Mouse (Mus musculus): Measurements from ENCODE around the gene Olfr575. TPM values are rescaled to one million over a fixed set of nuclear protein-coding genes. Genes with fewer than 3 reads are reported as not detected.
A peak's percentile ranks its signal among the peaks of the same experiment; 100 is the strongest.

Gene Olfr575
- polyA plus RNA-seq (2015; fragmentation: Nextera tagmentation; extraction: Ambion mirVana), result not detected in 2 replicates

DNA sequence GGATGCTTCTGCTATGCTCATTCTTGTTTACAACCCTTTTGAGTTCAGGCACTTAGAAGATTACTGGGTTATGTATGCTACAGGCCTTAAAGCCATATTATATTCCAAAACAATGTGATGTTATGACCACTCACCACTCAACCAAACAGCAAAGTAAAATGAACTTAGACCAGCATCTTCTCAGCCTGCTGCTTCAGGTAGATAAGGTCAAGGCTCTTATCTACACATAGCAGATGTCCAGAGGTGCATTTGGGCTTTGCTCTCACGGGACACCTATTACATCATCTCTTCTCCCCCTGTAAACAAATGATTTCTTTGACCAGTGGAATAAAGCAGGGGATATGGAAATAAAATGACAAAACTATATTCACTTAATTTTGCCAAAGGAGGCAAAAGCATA is at the start of gene Olfr575:
TSS of gene Olfr575 (minus strand) at position 183 of the 400 bp plus-strand sequence.
- ATAC-seq (ENCODE audit: low FRiP score, low TSS enrichment), result no peak
- 56% methylated on average over 1 of the region's 1 CpGs for WGBS
- H3K4me3 ChIP-seq (ENCODE audit: low read length), result no peak within 1 kb of the TSS

DNA sequence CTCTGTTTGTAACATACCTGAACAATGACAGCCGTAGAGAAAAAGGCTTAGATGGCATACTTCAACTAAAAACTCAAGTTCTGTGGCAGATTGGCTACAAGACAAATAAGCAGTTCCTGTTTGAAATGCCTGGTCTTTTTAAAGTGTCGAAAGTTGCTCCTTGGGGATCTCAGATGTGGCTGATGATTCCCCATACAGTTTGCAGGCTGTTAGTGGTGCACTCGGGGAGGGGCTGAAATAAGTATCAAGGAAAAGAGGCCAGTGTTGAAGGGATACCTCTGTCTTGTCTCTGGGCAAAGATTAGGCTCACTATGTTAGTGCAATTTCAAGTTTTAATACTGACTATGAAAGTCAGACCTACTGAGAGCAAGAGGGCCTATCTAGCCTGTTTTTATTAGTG is 30.6 kb upstream of the Olfr575 start, which contains the start of gene Olfr578:
TSS of gene Olfr578 (minus strand) at position 101 of the 400 bp plus-strand sequence.
- Histone ChIP-seq H3K4me2 (replicated peaks; ENCODE audit: low read depth, low read length) (no peak within 1 kb of the TSS), H3K4me3 (ENCODE audit: low read length) (no peak within 1 kb of the TSS), H3K27me3 (ENCODE audit: insufficient read depth, low read length) (no peaks in the 10 kb centered on the region), H3K36me3 (ENCODE audit: insufficient read depth, low read length) (no peaks in the 10 kb centered on the region), H3K27ac (ENCODE audit: low read length) (no peak within 1 kb of the TSS), H3K9ac (replicated peaks; ENCODE audit: low read length) (no peak within 1 kb of the TSS), H3K4me1 (ENCODE audit: insufficient read depth, low read length) (no peaks in the 10 kb centered on the region), H3K9me3 (ENCODE audit: low read length) (no peaks in the 10 kb centered on the region)
- WGBS, result 68% methylated on average over 3 of the region's 3 CpGs
- ATAC-seq (ENCODE audit: low FRiP score, low TSS enrichment), result no peak

More for the DNA sequence above, at the start of gene Olfr575:
- H3K4me1 ChIP-seq (ENCODE audit: insufficient read depth, low read length), result no peaks in the 10 kb centered on the region
- H3K4me2 ChIP-seq (replicated peaks; ENCODE audit: low read depth, low read length), result no peak within 1 kb of the TSS
- no peak within 1 kb of the TSS for H3K27ac ChIP-seq (ENCODE audit: low read length)
- H3K27me3 ChIP-seq (ENCODE audit: insufficient read depth, low read length), result no peaks in the 10 kb centered on the region
- no peaks in the 10 kb centered on the region for H3K9me3 ChIP-seq (ENCODE audit: low read length)
- no peak within 1 kb of the TSS for H3K9ac ChIP-seq (replicated peaks; ENCODE audit: low read length)
- no peaks in the 10 kb centered on the region for H3K36me3 ChIP-seq (ENCODE audit: insufficient read depth, low read length)

DNA sequence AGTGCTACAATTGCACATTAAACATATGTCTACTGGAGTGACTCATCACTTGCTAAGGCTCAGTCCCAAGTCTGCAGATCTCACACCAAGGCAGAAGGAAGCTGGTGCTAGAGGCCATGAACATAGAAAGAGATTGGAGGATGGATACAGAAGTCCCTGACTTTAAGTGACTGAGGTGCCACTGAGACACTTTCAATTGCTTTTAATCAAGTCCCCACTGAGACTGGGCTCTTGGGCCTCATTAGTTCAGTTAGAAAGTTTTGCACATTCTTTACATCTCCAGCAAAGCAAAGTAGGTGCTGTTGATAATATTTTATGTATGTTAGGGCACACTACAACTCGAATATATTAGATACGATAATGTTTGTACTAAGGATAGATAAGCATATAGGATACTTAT is 17.3 kb upstream of the Olfr575 start, which contains the start of gene Olfr577:
TSS of gene Olfr577 (minus strand) at position 101 of the 400 bp plus-strand sequence.
- H3K27me3 ChIP-seq (ENCODE audit: insufficient read depth, low read length), result no peaks in the 10 kb centered on the region
- 80% methylated on average over 2 of the region's 2 CpGs for WGBS
- H3K4me2 ChIP-seq (replicated peaks; ENCODE audit: low read depth, low read length), result no peak within 1 kb of the TSS
- no peaks in the 10 kb centered on the region for H3K4me1 ChIP-seq (ENCODE audit: insufficient read depth, low read length)
- H3K9me3 ChIP-seq (ENCODE audit: low read length), result no peaks in the 10 kb centered on the region
- H3K27ac ChIP-seq (ENCODE audit: low read length), result no peak within 1 kb of the TSS
- ATAC-seq (ENCODE audit: low FRiP score, low TSS enrichment), result no peak
- H3K9ac ChIP-seq (replicated peaks; ENCODE audit: low read length), result no peak within 1 kb of the TSS
- H3K4me3 ChIP-seq (ENCODE audit: low read length), result no peak within 1 kb of the TSS
- no peaks in the 10 kb centered on the region for H3K36me3 ChIP-seq (ENCODE audit: insufficient read depth, low read length)

DNA sequence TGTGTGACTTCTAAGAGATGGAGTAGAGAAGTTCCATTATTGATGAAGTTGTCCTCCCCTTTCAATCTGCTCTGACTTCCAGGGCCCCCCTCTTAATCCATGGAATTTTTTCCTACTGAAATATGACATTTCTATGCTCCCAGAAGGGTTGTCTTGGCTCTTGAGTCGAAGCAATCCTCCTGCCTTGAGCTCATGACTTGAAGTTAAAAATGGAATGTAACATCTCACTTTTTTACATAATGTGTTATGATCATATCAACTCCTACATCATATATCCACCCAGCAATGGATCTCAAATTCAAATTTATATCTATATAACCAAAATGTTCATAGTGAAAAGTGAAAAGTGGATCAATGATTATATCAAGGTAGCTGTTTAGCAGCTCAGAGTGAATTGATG is 15.8 kb upstream of the Olfr575 start:
- Histone ChIP-seq H3K4me2 (replicated peaks; ENCODE audit: low read depth, low read length) (no peak overlapping the region), H3K36me3 (ENCODE audit: insufficient read depth, low read length) (no peaks in the 10 kb centered on the region), H3K27ac (ENCODE audit: low read length) (no peak overlapping the region), H3K4me3 (ENCODE audit: low read length) (no peak overlapping the region), H3K27me3 (ENCODE audit: insufficient read depth, low read length) (no peaks in the 10 kb centered on the region), H3K4me1 (ENCODE audit: insufficient read depth, low read length) (no peaks in the 10 kb centered on the region), H3K9me3 (ENCODE audit: low read length) (no peaks in the 10 kb centered on the region), H3K9ac (replicated peaks; ENCODE audit: low read length) (no peak overlapping the region)
- WGBS, result 46% methylated on average over 1 of the region's 1 CpGs
- ATAC-seq (ENCODE audit: low FRiP score, low TSS enrichment), result no peak

DNA sequence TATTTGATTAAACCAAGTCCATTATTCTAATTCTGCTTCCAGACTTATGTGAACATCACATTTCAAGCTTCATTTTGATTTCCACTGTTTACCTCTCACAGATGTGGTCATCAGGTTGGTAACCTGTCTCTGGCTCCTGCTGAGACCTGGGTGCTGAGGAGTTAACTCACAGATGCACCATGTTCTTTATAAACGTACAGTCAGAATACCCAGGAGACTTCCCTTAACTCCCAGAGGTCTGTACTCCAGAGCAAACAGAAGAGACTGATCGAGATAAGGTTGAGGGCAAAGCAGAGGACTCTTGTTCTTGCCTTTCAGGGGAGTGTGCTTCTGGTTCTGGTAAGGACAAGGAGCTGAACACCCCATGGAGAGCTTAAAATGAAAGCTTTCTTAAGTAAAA is 3.8 kb upstream of the Olfr575 start, which contains the start of gene Olfr576:
TSS of gene Olfr576 (plus strand) at position 301 of the 400 bp plus-strand sequence.
- Histone ChIP-seq H3K9ac (replicated peaks; ENCODE audit: low read length) (no peak within 1 kb of the TSS), H3K4me1 (ENCODE audit: insufficient read depth, low read length) (no peaks in the 10 kb centered on the region), H3K36me3 (ENCODE audit: insufficient read depth, low read length) (no peaks in the 10 kb centered on the region), H3K27ac (ENCODE audit: low read length) (no peak within 1 kb of the TSS), H3K9me3 (ENCODE audit: low read length) (no peaks in the 10 kb centered on the region), H3K27me3 (ENCODE audit: insufficient read depth, low read length) (no peaks in the 10 kb centered on the region), H3K4me3 (ENCODE audit: low read length) (no peak within 1 kb of the TSS), H3K4me2 (replicated peaks; ENCODE audit: low read depth, low read length) (no peak within 1 kb of the TSS)
- WGBS, result 51% methylated on average over 2 of the region's 2 CpGs
- ATAC-seq (ENCODE audit: low FRiP score, low TSS enrichment), result no peak

DNA sequence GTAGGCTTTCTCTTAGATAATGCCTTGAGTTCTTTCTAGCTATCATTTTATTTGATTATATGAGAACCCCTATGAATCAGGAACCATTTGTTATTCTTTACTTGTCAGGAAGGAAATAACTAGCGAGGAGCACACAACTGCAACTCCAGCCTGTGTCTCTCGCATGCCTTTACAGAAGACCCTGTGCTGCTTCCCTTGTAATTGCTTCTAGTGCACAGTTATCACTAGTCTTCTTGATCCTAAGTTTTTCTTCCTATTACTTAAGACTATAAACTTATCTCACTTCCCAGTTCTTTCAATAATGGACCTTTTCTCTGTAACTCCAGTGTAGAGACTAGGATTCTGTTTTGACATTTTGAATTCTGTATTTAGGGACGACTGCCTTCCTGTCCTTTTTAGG is 438 bp downstream of the Olfr575 start:
- WGBS, result 66% methylated on average over 3 of the region's 3 CpGs
- H3K36me3 ChIP-seq (ENCODE audit: insufficient read depth, low read length), result no peaks in the 10 kb centered on the region
- H3K9me3 ChIP-seq (ENCODE audit: low read length), result no peaks in the 10 kb centered on the region

DNA sequence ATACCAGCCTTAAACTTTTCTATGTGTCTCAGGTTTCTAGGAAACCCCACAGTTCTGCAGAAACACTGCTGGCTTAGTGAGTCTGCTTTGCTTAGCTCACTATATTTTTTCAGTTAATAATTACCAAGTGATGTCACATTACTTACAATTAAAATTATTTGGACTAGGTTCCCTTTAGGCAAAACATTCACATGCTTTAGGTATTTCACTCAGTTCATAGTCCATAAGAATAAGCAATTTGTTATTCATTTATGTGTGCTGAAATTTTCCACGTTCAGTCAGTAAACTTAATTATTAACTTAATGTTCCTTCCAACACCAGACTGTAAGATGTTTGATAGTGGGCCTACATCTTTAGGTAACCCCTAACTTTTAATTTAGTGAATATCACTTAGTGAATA is 7.8 kb downstream of the Olfr575 start:
- 38% methylated on average over 1 of the region's 1 CpGs for WGBS
- H3K9ac ChIP-seq (replicated peaks; ENCODE audit: low read length), result no peak overlapping the region
- H3K27me3 ChIP-seq (ENCODE audit: insufficient read depth, low read length), result no peaks in the 10 kb centered on the region
- H3K36me3 ChIP-seq (ENCODE audit: insufficient read depth, low read length), result no peaks in the 10 kb centered on the region
- peak; percentile 69 for ATAC-seq (ENCODE audit: low FRiP score, low TSS enrichment)
- H3K27ac ChIP-seq (ENCODE audit: low read length), result no peak overlapping the region
- H3K4me3 ChIP-seq (ENCODE audit: low read length), result no peak overlapping the region
- no peak overlapping the region for H3K4me2 ChIP-seq (replicated peaks; ENCODE audit: low read depth, low read length)
- no peaks in the 10 kb centered on the region for H3K4me1 ChIP-seq (ENCODE audit: insufficient read depth, low read length)
- H3K9me3 ChIP-seq (ENCODE audit: low read length), result no peaks in the 10 kb centered on the region

More for the DNA sequence above, 438 bp downstream of the Olfr575 start:
- no peak overlapping the region for H3K4me2 ChIP-seq (replicated peaks; ENCODE audit: low read depth, low read length)
- no peak for ATAC-seq (ENCODE audit: low FRiP score, low TSS enrichment)
- no peaks in the 10 kb centered on the region for H3K4me1 ChIP-seq (ENCODE audit: insufficient read depth, low read length)
- no peak overlapping the region for H3K4me3 ChIP-seq (ENCODE audit: low read length)
- no peaks in the 10 kb centered on the region for H3K27me3 ChIP-seq (ENCODE audit: insufficient read depth, low read length)
- no peak overlapping the region for H3K27ac ChIP-seq (ENCODE audit: low read length)
- H3K9ac ChIP-seq (replicated peaks; ENCODE audit: low read length), result no peak overlapping the region

DNA sequence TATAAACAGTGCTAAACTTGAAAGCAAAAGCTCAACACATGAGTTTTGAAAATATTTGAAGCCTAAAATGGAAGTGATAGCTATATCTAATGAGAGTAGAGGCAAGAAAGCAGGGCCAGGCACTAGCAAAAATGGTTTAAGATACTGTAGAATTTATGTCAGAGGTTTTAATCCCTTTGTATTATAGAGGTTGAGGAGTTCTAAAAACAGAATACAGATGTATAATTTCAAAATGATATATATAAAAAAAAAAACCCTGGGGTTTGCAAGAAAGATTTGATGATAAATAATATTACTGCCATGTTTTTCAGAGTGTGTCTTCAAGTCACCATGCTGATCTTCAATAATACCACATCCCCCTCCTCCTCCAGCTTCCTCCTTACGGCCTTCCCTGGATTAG is 10.4 kb downstream of the Olfr575 start, which contains the start of gene Olfr574:
TSS of gene Olfr574 (plus strand) at position 301 of the 400 bp plus-strand sequence.
- H3K27me3 ChIP-seq (ENCODE audit: insufficient read depth, low read length), result no peaks in the 10 kb centered on the region
- no peak within 1 kb of the TSS for H3K4me3 ChIP-seq (ENCODE audit: low read length)
- no peak within 1 kb of the TSS for H3K9ac ChIP-seq (replicated peaks; ENCODE audit: low read length)
- no peak within 1 kb of the TSS for H3K27ac ChIP-seq (ENCODE audit: low read length)
- H3K4me1 ChIP-seq (ENCODE audit: insufficient read depth, low read length), result no peaks in the 10 kb centered on the region
- ATAC-seq (ENCODE audit: low FRiP score, low TSS enrichment), result no peak
- no peak within 1 kb of the TSS for H3K4me2 ChIP-seq (replicated peaks; ENCODE audit: low read depth, low read length)
- H3K9me3 ChIP-seq (ENCODE audit: low read length), result no peaks in the 10 kb centered on the region
- whole genome bisulfite sequencing, result 78% methylated on average over 1 of the region's 1 CpGs
- no peaks in the 10 kb centered on the region for H3K36me3 ChIP-seq (ENCODE audit: insufficient read depth, low read length)

DNA sequence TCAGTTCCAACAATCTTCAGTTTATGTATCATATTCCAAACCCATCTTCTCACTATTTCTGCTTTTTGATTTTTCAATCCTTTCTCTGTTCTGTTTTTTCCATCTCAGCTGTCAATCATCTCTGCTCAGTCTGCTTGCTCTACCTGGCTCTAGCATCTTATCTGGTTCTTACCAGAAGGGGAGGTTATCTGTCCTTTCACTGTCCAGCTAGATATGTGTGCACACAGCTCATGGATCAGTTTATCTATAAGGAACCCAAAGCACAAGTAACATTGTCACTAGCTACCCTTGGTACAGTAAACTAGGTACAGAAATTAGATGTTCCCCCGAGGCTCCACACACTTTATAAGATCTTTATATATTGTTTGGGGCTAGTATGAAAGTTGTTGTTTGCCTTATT is 15.2 kb downstream of the Olfr575 start:
- Histone ChIP-seq H3K4me2 (replicated peaks; ENCODE audit: low read depth, low read length) (no peak overlapping the region), H3K27me3 (ENCODE audit: insufficient read depth, low read length) (no peaks in the 10 kb centered on the region), H3K9ac (replicated peaks; ENCODE audit: low read length) (no peak overlapping the region), H3K9me3 (ENCODE audit: low read length) (no peaks in the 10 kb centered on the region), H3K36me3 (ENCODE audit: insufficient read depth, low read length) (no peaks in the 10 kb centered on the region), H3K4me1 (ENCODE audit: insufficient read depth, low read length) (no peaks in the 10 kb centered on the region), H3K27ac (ENCODE audit: low read length) (no peak overlapping the region), H3K4me3 (ENCODE audit: low read length) (no peak overlapping the region)
- WGBS, result 85% methylated on average over 1 of the region's 1 CpGs
- no peak for ATAC-seq (ENCODE audit: low FRiP score, low TSS enrichment)

DNA sequence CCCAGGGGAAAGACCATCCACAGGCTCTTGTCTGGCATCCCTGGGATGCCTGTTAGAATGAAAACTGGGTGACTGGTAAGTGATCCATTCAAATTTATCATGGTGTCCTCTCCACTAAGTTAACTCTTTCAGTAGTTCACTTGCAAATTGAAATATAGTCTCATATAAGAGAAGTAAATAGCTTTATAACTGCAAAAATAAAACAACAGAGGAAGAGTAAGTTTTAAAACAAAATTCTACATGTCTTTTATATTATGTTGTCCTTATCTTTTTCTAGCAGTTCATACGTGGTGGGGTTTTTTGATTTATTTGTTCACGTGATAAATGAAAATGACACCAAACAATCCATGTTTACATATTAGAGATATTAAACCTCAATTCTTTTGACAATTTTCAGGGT is 16.1 kb downstream of the Olfr575 start, which contains the start of gene Olfr573-ps1:
TSS of gene Olfr573-ps1 (minus strand) at position 101 of the 400 bp plus-strand sequence.
- H3K27me3 ChIP-seq (ENCODE audit: insufficient read depth, low read length), result no peaks in the 10 kb centered on the region
- no peak within 1 kb of the TSS for H3K4me2 ChIP-seq (replicated peaks; ENCODE audit: low read depth, low read length)
- 91% methylated on average over 2 of the region's 2 CpGs for WGBS
- H3K4me3 ChIP-seq (ENCODE audit: low read length), result no peak within 1 kb of the TSS
- no peak for ATAC-seq (ENCODE audit: low FRiP score, low TSS enrichment)
- no peaks in the 10 kb centered on the region for H3K4me1 ChIP-seq (ENCODE audit: insufficient read depth, low read length)
- no peaks in the 10 kb centered on the region for H3K36me3 ChIP-seq (ENCODE audit: insufficient read depth, low read length)
- no peak within 1 kb of the TSS for H3K9ac ChIP-seq (replicated peaks; ENCODE audit: low read length)
- no peak within 1 kb of the TSS for H3K27ac ChIP-seq (ENCODE audit: low read length)
- no peaks in the 10 kb centered on the region for H3K9me3 ChIP-seq (ENCODE audit: low read length)

All from kidney, embryonic 16.5 days (tissue).